Mouse (Mus musculus): ENCODE data around the gene Myh3. TPM values are rescaled to one million over a fixed set of nuclear protein-coding genes. Genes with fewer than 3 reads are reported as not detected.

The Myh3 gene
- total RNA-seq, 2 experiments from 2014 or later: 2.2 to 2.4 TPM

DNA sequence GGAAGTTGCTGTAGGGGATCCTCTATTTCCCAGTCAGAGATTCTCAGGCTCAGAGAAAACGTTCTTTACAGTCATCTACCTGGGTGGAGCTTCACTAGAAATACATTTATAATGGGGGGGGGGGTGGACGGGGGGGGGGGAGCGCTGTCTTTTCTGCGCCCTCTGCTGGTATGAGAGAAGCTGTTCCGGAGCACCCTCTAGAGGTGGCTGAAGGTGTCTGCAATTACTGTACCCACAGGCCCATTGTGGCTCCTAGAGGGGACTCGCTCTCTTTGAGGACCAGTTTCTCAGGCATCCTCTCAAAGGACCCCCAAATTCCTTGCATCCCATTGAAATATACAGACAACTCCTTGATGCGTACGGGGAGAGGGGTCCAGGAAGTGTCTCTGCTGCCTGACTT is 23.6 kb downstream of the Myh3 start:
- intact Hi-C loops (cut with DNase I): no loop called here
- peak; percentile 53 for DNase-seq

DNA sequence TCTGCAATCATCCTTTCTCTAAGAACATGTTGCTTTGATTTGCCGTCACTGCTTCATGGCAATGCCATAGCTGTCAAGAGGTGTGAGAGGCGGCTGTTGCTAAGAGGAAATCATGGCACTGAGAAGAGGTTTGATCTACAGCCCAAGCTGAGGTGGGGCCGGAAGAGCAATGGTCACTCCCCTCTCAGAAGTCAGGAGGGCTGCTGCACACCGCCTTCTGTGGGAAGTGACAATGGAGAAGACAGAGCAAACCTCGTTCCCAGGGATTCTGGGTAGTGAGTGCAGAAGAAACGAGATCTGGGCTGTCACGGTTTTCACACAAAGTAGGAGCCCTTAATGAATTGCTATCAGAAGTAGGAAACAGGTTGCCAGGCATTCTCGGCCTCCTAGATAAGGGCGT is 25.2 kb downstream of the Myh3 start:
- intact Hi-C loops (cut with DNase I): no loop called here
- no peak for DNase-seq

DNA sequence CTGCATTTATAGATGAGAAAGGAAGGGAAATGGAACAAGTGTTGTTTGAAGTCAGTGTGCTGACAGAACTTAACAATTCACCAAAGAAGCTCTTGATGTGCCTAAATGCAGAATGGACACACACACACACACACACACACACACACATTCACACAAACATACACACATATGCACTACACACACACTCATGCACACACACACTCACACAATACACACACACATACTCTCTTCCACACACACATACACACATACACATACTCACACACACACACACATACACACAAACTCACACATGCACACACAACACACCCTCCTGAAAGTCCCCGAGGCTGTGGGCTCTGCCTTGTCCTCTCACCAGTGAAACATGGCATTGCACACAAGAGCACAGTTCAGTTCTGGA is 26.1 kb downstream of the Myh3 start:
- no peak for DNase-seq
- intact Hi-C loops (cut with DNase I): no loop called here

DNA sequence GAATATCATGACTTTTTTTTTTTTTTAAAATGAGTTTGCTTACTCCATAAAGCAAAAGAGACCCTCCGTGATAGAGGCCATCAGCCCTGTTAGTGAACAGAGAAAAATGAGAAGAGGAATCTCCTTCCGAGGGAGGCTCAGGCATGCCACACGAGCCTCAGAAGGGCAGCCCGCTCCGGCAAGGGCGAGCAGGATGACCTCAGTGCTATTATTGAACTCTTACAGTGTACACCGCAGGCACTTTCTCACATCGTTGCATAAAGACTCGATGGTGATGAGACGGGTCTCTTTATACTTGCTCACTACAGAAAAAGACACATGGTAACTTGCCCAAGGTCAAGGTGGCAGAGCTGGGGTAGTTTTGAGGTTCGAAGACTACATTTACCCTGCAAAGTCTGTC is 26.6 kb downstream of the Myh3 start:
- no peak for DNase-seq
- intact Hi-C loops (cut with DNase I): no loop called here

DNA sequence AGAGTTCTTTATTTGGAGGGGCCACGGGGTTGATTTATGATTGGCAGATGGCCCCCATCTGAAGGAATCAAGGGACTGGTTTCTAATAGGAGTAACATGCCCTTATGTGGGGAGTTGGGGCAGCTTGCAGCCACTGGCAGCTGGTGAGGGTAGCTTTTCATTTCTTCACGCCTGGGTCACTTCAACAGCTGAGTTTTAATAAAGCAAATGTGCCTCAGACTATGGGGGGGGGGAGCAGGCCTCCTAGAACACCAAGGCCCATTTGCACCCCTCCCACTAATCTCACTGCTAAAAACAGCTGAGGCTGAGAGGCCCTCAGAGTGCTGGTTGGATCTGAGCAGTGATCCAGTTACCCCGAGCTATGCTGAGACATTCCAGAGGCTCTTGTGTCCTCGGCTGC is 27.6 kb downstream of the Myh3 start:
- peak; percentile 28 for DNase-seq
- intact Hi-C loops (cut with DNase I): no loop called here

DNA sequence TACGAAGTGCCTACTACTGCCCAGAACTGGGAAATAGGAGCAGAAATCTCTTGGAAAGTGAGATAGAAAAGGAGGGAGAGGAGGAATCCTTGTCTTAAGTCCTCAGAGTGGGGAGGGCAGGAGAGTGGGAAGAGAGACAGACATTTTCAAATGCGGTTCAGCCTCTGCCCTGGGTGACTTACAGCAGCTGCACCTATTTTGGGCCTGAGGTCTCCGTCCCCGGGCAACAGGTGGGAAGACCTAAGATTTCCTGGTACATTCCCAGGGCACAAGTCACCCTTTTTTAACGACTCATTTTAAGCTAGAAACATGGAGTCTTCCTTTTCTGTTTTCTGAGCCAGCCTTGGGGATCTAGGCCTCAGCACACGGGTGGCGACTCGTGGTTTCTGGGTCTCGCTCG is 28.9 kb downstream of the Myh3 start:
- intact Hi-C loops (cut with DNase I): no loop called here
- no peak for DNase-seq

DNA sequence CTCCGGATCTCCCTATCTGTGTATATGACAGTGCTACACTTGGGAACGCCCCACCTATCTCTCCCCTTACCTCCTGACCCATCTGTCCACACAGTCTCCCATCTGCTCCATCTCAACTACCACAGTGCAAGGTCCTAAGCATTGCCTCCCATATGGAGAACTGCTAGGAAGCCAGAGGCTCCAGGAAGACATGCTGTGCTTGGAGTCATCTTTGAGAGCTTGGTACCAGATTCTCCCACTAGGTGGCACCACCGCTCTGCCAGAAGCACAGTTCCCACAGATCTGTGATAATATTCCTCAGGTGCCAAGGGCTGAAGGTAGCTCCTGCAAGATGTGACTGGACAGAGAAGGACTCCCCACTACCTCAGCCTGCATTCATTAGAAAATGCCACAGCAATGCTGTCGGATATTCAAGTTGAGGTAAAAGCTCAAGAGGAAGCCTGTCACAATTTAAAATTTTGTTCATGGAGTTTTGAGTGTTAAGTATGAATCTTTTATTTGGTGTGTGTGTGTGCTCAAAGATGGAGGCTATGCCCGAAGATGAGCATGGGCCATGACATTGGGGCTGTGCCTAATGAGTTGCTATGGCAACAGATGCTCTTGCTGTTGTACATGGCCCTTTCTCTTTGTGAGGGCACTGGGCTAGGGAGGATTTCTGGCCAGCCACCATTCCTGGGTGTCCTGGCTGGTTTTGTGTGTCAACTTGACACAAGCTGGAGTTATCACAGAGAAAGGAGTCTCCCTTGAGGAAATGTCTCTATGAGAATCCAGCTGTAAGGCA is 32.3 kb downstream of the Myh3 start:
- intact Hi-C loops (cut with DNase I): loop anchor here (5.0 kb wide), 4 partner anchors 122 to 567 kb away; partner anchors contain the start of gene Gas7
- peak; percentile 87 for DNase-seq

DNA sequence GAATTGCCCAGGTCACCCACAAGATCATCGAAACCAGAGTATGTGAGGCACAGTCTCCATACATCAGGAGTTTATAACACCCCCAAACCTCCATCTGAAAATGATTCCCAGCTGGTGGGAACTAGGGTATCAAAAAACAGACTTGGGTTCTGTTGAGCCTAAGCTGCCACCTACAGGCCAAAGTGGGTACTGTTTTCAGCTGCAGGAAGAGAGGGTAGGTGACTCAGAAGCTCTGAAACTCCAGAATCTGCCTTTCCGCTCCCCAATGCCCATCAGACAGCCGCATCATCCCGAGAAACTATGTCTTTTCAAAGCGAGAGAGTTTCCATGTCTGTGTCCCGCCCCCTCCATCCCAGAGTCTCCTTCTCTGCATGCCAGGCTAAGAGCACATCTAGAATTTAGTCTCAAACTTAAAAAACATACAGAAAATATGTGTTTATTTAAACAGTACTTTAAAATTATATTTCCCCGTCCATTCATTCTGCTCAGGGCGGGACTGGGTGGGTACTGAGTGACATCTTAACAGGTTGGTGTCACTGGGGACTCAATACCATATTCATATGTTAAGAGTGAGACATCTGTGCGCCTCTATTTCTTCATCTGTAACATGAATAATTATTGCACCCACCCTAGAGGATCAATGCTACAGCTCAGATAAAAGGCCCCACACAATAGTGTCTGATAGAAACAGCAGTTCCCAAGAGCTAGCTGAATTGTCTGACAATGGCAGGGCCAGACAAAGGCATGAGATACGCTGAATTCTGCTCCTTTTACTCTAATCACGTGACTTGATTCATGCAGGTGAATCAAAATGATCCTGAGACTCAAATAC is 34.1 kb downstream of the Myh3 start:
- intact Hi-C loops (cut with DNase I): loop anchor here (2.0 to 5.0 kb wide), 5 partner anchors 120 to 565 kb away; partner anchors contain the start of gene Gas7
- peak; percentile 74 for DNase-seq

DNA sequence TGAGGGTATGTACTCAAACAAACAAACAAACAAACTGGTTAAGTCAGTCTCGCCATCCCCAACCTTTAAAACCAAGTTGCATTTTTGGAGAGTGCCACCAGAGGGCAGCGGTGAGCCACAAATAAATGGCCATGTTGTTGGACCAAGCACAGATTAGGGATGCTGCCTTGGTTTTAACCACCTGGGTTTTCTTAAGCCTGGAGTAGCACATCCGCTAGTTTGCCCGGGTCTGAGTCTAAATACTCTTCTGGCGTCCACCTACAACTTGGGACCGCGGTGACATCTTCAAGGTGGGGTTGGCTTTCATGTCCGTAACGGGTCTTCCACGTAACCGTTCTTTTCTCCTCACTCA is 34.7 kb downstream of the Myh3 start:
- intact Hi-C loops (cut with DNase I): loop anchor here (2.0 to 5.0 kb wide), 5 partner anchors 119 to 564 kb away; partner anchors contain the start of gene Gas7

DNA sequence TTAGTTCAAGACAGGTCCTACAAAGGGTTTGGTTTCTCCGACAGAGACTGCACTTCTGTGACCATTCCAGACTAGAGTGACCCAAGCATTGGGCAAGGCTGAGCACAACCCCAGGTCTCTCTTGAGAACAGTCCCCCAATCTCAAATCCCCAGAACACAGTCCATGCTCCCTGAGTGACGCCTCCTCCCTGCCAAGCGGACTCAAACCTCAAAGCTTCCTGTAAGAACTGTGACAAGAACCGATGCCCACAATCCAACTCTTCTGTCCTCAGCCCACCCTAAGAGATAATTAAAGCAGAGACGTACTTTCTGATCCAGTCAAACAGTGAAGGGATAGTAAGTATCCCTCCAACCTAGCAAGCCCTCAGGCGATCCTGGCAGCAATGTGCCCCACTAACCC is 35.3 kb downstream of the Myh3 start:
- no peak for DNase-seq
- intact Hi-C loops (cut with DNase I): loop anchor here (2.0 to 5.0 kb wide), 5 partner anchors 119 to 564 kb away; partner anchors contain the start of gene Gas7

More for the DNA sequence above, 34.7 kb downstream of the Myh3 start:
- DNase-seq: peak; percentile 74

DNA sequence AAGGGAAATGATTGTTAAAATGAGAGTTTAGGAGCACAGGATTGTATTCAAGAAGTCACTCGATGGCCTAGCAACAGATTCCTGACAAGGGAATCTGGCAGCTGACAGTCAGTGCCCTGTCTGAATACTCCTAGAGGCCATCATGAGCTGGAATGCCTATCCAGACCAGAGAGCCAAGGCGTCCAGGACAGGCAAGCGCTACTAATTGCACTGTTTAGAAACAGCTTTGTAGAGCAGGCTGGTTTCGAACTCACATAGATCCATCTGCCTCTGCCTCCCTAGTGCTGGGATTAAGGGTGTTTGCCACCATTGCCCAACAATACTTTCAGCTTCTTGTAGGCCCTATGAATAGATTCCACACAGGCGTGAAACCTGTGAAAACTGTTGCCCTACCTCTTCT is 36.2 kb downstream of the Myh3 start:
- no peak for DNase-seq
- intact Hi-C loops (cut with DNase I): loop anchor here (5.0 kb wide), 4 partner anchors 118 to 563 kb away; partner anchors contain the start of gene Gas7

DNA sequence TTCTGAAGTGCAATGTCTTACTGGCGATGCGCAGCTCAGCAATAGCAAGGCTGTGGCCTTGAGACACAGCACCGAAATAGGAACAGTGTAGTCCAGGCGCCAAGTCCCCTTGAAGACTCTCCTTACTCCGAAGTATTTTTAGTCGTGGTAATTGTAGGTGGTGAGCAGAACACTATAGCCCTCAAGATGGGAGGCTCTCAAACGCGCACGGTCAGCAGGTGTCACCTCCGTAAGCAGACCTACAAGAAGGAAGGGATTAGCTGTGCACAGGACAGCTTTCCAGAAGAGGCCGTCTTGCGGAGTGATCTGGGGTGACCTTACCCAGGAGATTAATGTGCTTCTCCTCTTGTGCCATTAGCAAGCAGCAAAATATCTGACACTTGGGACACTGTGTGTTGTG is 36.8 kb downstream of the Myh3 start:
- intact Hi-C loops (cut with DNase I): loop anchor here (5.0 kb wide), 4 partner anchors 117 to 562 kb away; partner anchors contain the start of gene Gas7
- no peak for DNase-seq

DNA sequence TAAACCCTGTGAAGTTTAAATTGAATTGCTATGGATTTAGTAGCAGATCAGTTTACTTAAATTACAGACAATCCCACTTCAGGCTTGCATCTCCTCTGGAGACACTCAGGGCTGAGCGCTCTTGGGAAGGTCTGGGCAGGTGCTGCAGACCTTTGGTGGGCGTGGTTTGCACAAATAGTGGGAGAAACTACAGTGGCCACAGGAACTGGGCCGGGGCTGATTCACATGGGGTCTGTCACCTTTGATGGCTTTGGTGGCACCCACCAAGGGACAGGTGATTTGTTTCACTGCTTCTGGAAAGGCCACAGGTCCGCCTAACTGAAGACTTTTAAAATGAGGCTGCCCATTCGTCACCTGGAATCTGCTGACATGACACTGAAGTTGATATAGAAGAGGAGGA is 38.6 kb downstream of the Myh3 start:
- DNase-seq: no peak
- intact Hi-C loops (cut with DNase I): no loop called here

DNA sequence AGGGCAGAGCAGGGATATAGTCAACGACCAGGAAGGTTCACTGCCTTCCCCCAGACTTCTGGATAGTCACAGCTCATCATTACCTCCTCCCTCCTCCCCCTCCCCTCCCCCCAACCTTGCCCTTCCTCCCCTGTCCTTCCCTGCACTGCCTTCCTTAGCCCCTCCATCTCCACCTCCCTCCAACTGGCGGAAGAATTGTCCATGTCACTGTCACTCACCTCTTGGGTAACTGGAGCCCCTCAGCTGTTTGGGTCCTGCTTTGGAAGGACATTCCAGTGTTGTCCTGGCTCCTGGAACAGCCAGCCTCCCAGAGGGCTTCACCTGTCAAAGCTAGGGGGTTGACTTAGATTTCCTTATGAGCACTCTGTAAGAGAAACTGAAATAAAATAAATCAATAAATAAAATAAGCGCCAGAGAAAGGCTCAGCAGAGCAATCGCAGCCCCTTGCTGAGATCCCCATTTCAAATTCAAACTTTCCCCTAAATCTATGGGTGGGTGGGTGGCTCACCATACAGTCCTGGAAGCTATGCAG is 41.5 kb downstream of the Myh3 start:
- intact Hi-C loops (cut with DNase I): no loop called here
- no peak for DNase-seq

DNA sequence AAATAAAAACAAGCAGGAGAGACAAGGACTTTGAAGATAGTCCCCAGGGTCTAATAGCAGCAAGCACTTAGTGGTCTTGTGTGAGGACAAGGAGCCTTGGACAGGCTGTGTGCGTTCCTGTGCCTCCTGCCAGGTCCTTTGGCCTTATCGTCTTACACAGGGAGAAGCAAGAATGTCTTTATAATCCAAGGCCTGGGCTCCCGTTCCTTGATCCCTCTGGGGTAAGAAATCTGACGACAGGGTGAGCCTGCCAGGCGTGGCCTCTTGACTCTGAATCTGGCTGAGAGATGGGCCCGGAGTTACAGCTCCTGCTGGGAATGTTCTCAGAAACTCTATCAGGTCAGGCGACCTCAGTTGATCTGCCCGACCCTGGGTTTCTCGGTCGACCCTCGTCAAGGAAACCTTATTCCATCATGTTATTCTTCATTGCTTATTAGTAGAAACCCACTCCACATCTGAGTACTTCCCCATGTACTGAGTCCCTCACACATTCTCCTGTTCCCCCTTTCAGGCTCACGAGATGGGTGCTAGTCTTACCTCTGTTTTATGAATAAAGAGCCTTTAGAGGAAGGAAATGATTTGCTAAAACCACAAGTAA is 42.7 kb downstream of the Myh3 start:
- intact Hi-C loops (cut with DNase I): no loop called here
- no peak for DNase-seq

DNA sequence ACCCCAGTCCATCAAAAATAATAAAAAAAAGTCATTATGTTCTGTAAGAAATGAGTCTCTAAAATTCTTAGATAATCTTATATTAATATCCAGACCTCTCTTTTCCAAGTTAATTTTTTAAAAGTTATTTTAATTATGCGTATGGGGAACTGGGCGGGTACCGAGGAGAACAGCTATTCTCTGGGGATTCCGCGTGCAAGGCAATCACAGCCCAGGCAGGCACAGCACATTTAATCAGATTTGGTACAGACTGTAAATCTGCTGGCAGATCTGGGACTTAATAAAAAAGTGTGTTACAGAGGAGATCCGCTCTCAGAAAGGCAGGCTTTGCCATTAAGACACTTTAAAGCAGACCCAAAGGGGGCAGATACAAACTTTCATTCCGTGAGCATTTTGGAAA is 46.8 kb downstream of the Myh3 start:
- intact Hi-C loops (cut with DNase I): no loop called here
- DNase-seq: no peak

DNA sequence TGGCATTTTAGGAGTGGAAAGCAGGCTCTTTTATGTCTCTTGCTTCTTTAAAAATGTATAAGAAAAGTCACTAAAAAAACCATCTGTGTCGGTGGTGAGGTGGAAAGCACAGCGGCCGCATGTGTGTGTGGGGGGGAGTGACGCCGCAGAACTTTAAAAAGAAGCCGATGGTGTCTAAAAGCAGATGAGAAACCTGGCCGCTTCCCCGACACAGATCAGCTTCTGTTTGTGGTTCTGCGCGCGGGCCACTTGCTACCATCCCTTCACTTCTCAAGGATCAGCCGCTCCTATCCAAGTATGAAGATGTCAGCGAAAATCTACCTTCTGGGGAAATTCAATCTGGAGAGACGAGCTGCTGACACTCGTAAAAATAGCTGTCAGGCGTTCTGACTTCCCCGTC is 47.3 kb downstream of the Myh3 start:
- intact Hi-C loops (cut with DNase I): no loop called here
- no peak for DNase-seq

DNA sequence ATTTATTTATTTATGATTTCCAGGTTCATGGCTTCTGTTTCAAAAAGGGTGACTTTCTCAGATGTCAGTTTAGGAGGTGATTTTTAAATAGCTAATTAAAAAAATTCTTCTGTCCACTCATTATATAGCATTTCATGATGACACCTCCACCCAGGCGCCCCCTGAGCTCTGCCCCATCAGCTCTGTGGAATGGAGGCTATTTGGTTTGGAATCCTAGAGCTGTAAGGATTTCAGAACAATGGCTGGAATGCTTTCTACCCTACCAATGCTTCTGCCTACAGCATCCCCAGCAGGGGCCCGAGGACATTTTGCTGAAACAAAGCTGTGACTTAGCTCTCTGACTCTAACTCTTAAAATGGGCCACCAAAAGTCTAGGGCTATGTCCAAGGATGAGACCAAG is 55.4 kb downstream of the Myh3 start:
- intact Hi-C loops (cut with DNase I): no loop called here
- no peak for DNase-seq

DNA sequence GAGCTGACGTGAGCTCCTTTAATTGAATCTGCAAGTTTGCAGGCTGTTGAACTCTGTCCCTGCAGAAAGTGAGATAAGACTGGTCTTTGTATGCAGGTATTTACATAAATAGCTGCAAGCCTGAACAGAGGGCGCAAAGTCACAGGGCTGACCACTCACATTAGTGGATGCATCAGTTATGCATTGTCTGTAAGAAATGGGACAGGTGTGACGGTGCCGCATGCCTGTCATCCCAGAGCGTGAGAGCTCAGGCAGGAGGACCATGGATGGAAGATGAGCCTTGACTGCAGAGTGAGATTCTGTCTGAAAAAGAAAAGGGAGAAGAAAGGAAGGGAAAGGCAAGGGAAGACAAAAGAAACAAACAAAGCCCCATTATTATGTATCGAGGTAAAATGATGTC is 56.6 kb downstream of the Myh3 start:
- intact Hi-C loops (cut with DNase I): no loop called here
- DNase-seq: no peak

DNA sequence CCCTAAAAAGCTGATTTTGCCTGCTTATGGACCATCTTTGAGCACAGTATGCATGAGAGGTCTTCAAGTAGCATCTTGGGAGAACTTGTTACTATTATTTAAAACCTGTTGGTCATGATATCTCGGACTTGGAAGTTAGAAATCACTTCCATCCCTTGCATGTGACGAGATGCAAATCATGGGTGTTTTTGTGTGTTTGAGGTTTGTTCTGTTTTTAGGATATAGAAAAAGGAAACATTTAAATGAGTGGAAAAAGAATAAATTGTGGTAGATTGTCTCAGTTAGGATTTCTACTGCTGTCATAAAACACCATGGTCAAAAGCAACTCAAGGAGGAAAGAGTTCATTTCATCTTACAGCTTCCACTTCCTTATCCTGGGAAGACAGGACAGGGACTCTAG is 57.4 kb downstream of the Myh3 start:
- intact Hi-C loops (cut with DNase I): no loop called here
- DNase-seq: no peak

DNA sequence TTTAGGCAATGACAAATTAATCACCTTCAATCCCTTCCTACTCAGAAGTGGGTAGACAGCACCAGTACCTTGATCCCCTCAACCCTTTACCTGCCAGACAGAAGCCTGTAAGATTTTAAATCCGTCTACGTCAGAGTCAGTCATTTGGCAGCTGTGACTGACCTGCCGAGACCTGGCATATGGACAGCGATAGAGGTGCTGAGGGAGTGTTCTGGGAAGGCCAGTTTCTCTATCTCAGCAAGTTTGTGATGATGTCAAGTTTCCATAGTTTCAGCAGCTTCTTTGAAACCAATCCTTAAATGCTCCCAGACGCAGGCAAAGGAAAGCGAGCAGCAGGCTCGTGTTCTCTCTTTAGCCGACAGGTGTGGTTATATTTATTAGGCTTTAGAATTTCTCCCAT is 61.5 kb downstream of the Myh3 start:
- no peak for DNase-seq
- intact Hi-C loops (cut with DNase I): no loop called here
